ENCODE assay signal across 7 mouse cellular contexts in genomic region chr8:61487597-61488156, GRCm38 (mm10). TPM values are rescaled to one million over a fixed set of nuclear protein-coding genes. Genes with fewer than 3 reads are reported as not detected.
DNase-seq lines count a peak whose midpoint lies in the region; ATAC-seq lines count a peak whose summit lies in the region.

Gene Cbr4, plus strand, starts transcription at chr8:61487734.

- H3K27me3 ChIP-seq in embryonic facial prominence, embryonic 12.5 days, result no peaks in the 10 kb centered on the region
- H3K27me3 ChIP-seq in limb, embryonic 11.5 days (ENCODE audit: control insufficient read depth, insufficient read depth, low read length), result no peaks in the 10 kb centered on the region
- no peaks in the 10 kb centered on the region for H3K27me3 ChIP-seq in midbrain, embryonic 14.5 days (ENCODE audit: control insufficient read depth, insufficient read depth, low read length)

- H3K4me3 ChIP-seq in embryonic facial prominence, embryonic 12.5 days, result peak within 1 kb of the TSS; percentile 70
- peak within 1 kb of the TSS; percentile 62 for H3K4me3 ChIP-seq in limb, embryonic 11.5 days (ENCODE audit: low read depth, low read length)
- H3K4me3 ChIP-seq in midbrain, embryonic 14.5 days (replicated peaks; ENCODE audit: low read depth, low read length), result peak within 1 kb of the TSS; percentile 71

- peak; percentile 91 for ATAC-seq in embryonic facial prominence, embryonic 12.5 days (ENCODE audit: insufficient number of reproducible peaks, insufficient read depth, low FRiP score, low TSS enrichment)
- ATAC-seq in limb, embryonic 11.5 days (ENCODE audit: insufficient number of reproducible peaks, low FRiP score, low TSS enrichment, low read depth), result peak; percentile 91
- ATAC-seq in midbrain, embryonic 14.5 days (ENCODE audit: low FRiP score, low TSS enrichment), result peak; percentile 95

- H3K36me3 ChIP-seq in embryonic facial prominence, embryonic 12.5 days, result peaks cover 6% of the 10 kb centered on the region; the same call in 1 of the 2 replicates
- H3K36me3 ChIP-seq in limb, embryonic 11.5 days (ENCODE audit: control insufficient read depth, insufficient read depth, low read length), result no peaks in the 10 kb centered on the region
- no peaks in the 10 kb centered on the region for H3K36me3 ChIP-seq in midbrain, embryonic 14.5 days (ENCODE audit: control insufficient read depth, insufficient read depth, low read length)

- H3K9me3 ChIP-seq in embryonic facial prominence, embryonic 12.5 days, result no peaks in the 10 kb centered on the region
- H3K9me3 ChIP-seq in limb, embryonic 11.5 days (ENCODE audit: control insufficient read depth, low read length), result no peaks in the 10 kb centered on the region
- no peaks in the 10 kb centered on the region for H3K9me3 ChIP-seq in midbrain, embryonic 14.5 days (ENCODE audit: control insufficient read depth, low read length)

- H3K9ac ChIP-seq in embryonic facial prominence, embryonic 12.5 days, result peak within 1 kb of the TSS; percentile 78
- H3K9ac ChIP-seq in limb, embryonic 11.5 days (ENCODE audit: low read length), result peak within 1 kb of the TSS; percentile 77
- H3K9ac ChIP-seq in midbrain, embryonic 14.5 days (replicated peaks; ENCODE audit: low read length), result peak within 1 kb of the TSS; percentile 74

- peak within 1 kb of the TSS; percentile 93 for H3K27ac ChIP-seq in embryonic facial prominence, embryonic 12.5 days
- peak within 1 kb of the TSS; percentile 60 for H3K27ac ChIP-seq in limb, embryonic 11.5 days (replicated peaks; ENCODE audit: low read depth, low read length)
- peak within 1 kb of the TSS; percentile 97 for H3K27ac ChIP-seq in midbrain, embryonic 14.5 days (replicated peaks; ENCODE audit: low read depth, low read length)

- H3K4me2 ChIP-seq in embryonic facial prominence, embryonic 12.5 days (replicated peaks), result peak within 1 kb of the TSS; percentile 61
- H3K4me2 ChIP-seq in limb, embryonic 11.5 days (ENCODE audit: low read depth, severe bottlenecking), result peak within 1 kb of the TSS; percentile 71
- H3K4me2 ChIP-seq in midbrain, embryonic 14.5 days (ENCODE audit: low read length), result peak within 1 kb of the TSS; percentile 83

- H3K4me1 ChIP-seq in embryonic facial prominence, embryonic 12.5 days, result 0 out of 2 replicates have a peak, but pooled peaks cover 4% of the 10 kb centered on the region
- no peaks in the 10 kb centered on the region for H3K4me1 ChIP-seq in limb, embryonic 11.5 days (ENCODE audit: control insufficient read depth, insufficient read depth, low read length)
- H3K4me1 ChIP-seq in midbrain, embryonic 14.5 days (ENCODE audit: control insufficient read depth, insufficient read depth, low read length), result peaks cover 7% of the 10 kb centered on the region

- DNase-seq in adrenal gland, postnatal 25 days, result peak; percentile 71
- DNase-seq in heart, adult 11 months, result peak; percentile 98
- DNase-seq in kidney, adult 18-20 months, result peak; percentile 89
- DNase-seq in limb, embryonic 11.5 days (ENCODE audit: low spot score), result peak; percentile 88
- DNase-seq in midbrain, embryonic 14.5 days, result peak; percentile 99
- DNase-seq in spleen, adult 18-20 months, result peak; percentile 65 to 78

- under 1% methylated on average over 29 of the region's 29 CpGs for WGBS in embryonic facial prominence, embryonic 12.5 days
- under 1% methylated on average over 29 of the region's 29 CpGs for WGBS in limb, embryonic 11.5 days
- WGBS in midbrain, embryonic 14.5 days, result under 1% methylated on average over 29 of the region's 29 CpGs

RNA-seq across cellular contexts. Expression of gene Cbr4, which starts in this region (rescaled TPM):
- total RNA-seq in adrenal gland, postnatal 25 days (2021), result 50.8 and 59.9 TPM in 2 replicates
- polyA plus RNA-seq in embryonic facial prominence, embryonic 12.5 days (2016; fragmentation: Nextera tagmentation; extraction: Ambion mirVana), result 20.3 and 29.4 TPM in 2 replicates
- polyA plus RNA-seq in limb, embryonic 11.5 days (2014; fragmentation: Nextera tagmentation; extraction: Ambion mirVana), result 24.8 and 29.5 TPM in 2 replicates
- 23.0 and 23.8 TPM in 2 replicates for polyA plus RNA-seq in midbrain, embryonic 14.5 days (2014; fragmentation: Nextera tagmentation; extraction: Ambion mirVana)

Comparison
In these comparisons a context has a peak if more than half of its experiments do, and no peak if none do; other contexts are left out.
1. Peak in every context shown above with its lines: DNase-seq, ATAC-seq, H3K4me3 ChIP-seq and H3K27ac ChIP-seq.